In genomic region chr9:112023111-112023510, GRCm38 (mm10) we compare ENCODE assay signal across 15 mouse cellular contexts.
DNase-seq lines count a peak whose midpoint lies in the region; ATAC-seq lines count a peak whose summit lies in the region.
"Had no signal": no experiment of that assay in that cellular context is flagged by ENCODE, and none has a peak within 500 bp of the region (broad histone marks: within the 10 kb centered on the region; RNA-seq: fewer than 3 reads in every experiment).

No protein-coding gene starts in this region.

- H3K9ac ChIP-seq in heart, embryonic 14.5 days (ENCODE audit: low read length) = no peak overlapping the region
- H3K9ac ChIP-seq in heart, embryonic 12.5 days = no peak overlapping the region
- no peak overlapping the region for H3K9ac ChIP-seq in midbrain, embryonic 11.5 days (ENCODE audit: low read length)
- no peak overlapping the region for H3K9ac ChIP-seq in midbrain, embryonic 15.5 days
- H3K9ac ChIP-seq: embryonic facial prominence, embryonic 12.5 days; forebrain, embryonic 13.5 days; forebrain, embryonic 15.5 days; forebrain, postnatal 0 days had no signal

- no peaks in the 10 kb centered on the region for H3K9me3 ChIP-seq in heart, embryonic 14.5 days (ENCODE audit: control insufficient read depth, low read length)
- no peaks in the 10 kb centered on the region for H3K9me3 ChIP-seq in heart, embryonic 12.5 days (replicated peaks)
- H3K9me3 ChIP-seq in midbrain, embryonic 11.5 days (ENCODE audit: control insufficient read depth, low read length) = no peaks in the 10 kb centered on the region
- H3K9me3 ChIP-seq in midbrain, embryonic 15.5 days = no peaks in the 10 kb centered on the region
- H3K9me3 ChIP-seq: embryonic facial prominence, embryonic 10.5 days; embryonic facial prominence, embryonic 12.5 days; forebrain, embryonic 13.5 days; forebrain, embryonic 15.5 days had no signal

- no peaks in the 10 kb centered on the region for H3K27me3 ChIP-seq in heart, embryonic 14.5 days (ENCODE audit: control insufficient read depth, insufficient read depth, low read length)
- no peaks in the 10 kb centered on the region for H3K27me3 ChIP-seq in heart, embryonic 12.5 days (replicated peaks)
- no peaks in the 10 kb centered on the region for H3K27me3 ChIP-seq in midbrain, embryonic 11.5 days (ENCODE audit: control insufficient read depth, insufficient read depth, low read length)
- no peaks in the 10 kb centered on the region for H3K27me3 ChIP-seq in midbrain, embryonic 15.5 days (replicated peaks)
- H3K27me3 ChIP-seq: embryonic facial prominence, embryonic 12.5 days; forebrain, embryonic 13.5 days; forebrain, embryonic 15.5 days had no signal

- peaks cover 3 to 6% of the 10 kb centered on the region in 2 experiments; a peak in 3 of 4 replicates for H3K4me1 ChIP-seq in heart, embryonic 14.5 days (ENCODE audit: control insufficient read depth in 2 of 2, insufficient read depth in 2 of 2, low read length in 2 of 2)
- H3K4me1 ChIP-seq in heart, embryonic 12.5 days (replicated peaks) = 0 out of 2 replicates have a peak, but pooled peaks cover 5% of the 10 kb centered on the region
- no peaks in the 10 kb centered on the region for H3K4me1 ChIP-seq in midbrain, embryonic 11.5 days (ENCODE audit: control insufficient read depth, insufficient read depth, low read length)
- H3K4me1 ChIP-seq in midbrain, embryonic 15.5 days = no peaks in the 10 kb centered on the region
- H3K4me1 ChIP-seq: embryonic facial prominence, embryonic 10.5 days; embryonic facial prominence, embryonic 12.5 days; forebrain, embryonic 13.5 days; forebrain, embryonic 15.5 days had no signal

- H3K36me3 ChIP-seq in heart, embryonic 14.5 days (ENCODE audit: control insufficient read depth, insufficient read depth, low read length) = no peaks in the 10 kb centered on the region
- no peaks in the 10 kb centered on the region for H3K36me3 ChIP-seq in heart, embryonic 12.5 days
- H3K36me3 ChIP-seq in midbrain, embryonic 11.5 days (ENCODE audit: control insufficient read depth, insufficient read depth, low read length) = no peaks in the 10 kb centered on the region
- no peaks in the 10 kb centered on the region for H3K36me3 ChIP-seq in midbrain, embryonic 15.5 days (replicated peaks)
- H3K36me3 ChIP-seq: embryonic facial prominence, embryonic 10.5 days; embryonic facial prominence, embryonic 12.5 days; forebrain, embryonic 15.5 days had no signal

- DNase-seq in cerebellum, postnatal 14 days = peak; percentile 28 to 33
- DNase-seq in cerebellum, adult 8-10 months = no peak
- peak; percentile 75 for DNase-seq in midbrain, embryonic 11.5 days (ENCODE audit: low spot score, missing footprints)
- no peak for DNase-seq in c-Kit-positive CD71-positive TER-119-positive erythroid progenitor cells, embryonic 14.5 days (ENCODE audit: low spot score)
- DNase-seq: adrenal gland, postnatal 10 days; cerebellum, adult 11 months; cerebellum, adult 18-20 months; forebrain, postnatal 0 days had no signal

- H3K27ac ChIP-seq in heart, embryonic 14.5 days (replicated peaks in 1 of 2; ENCODE audit: control insufficient read depth in 1 of 2, insufficient read depth in 1 of 2, low read depth in 2 of 2, low read length in 2 of 2) = peak overlapping the region; percentile 31 to 54; a peak in 2 of 4 replicates
- no peak overlapping the region for H3K27ac ChIP-seq in heart, embryonic 12.5 days (ENCODE audit: poor library complexity, severe bottlenecking)
- no peak overlapping the region for H3K27ac ChIP-seq in midbrain, embryonic 11.5 days (ENCODE audit: low read depth, low read length)
- H3K27ac ChIP-seq in midbrain, embryonic 15.5 days = no peak overlapping the region
- H3K27ac ChIP-seq: embryonic facial prominence, embryonic 10.5 days; embryonic facial prominence, embryonic 12.5 days; forebrain, embryonic 13.5 days; forebrain, embryonic 15.5 days had no signal

- no peak overlapping the region for H3K4me3 ChIP-seq in heart, embryonic 14.5 days (ENCODE audit: control insufficient read depth in 1 of 2, insufficient read depth in 1 of 2, low read depth in 1 of 2, low read length in 2 of 2)
- no peak overlapping the region for H3K4me3 ChIP-seq in heart, embryonic 12.5 days
- H3K4me3 ChIP-seq in midbrain, embryonic 11.5 days (ENCODE audit: low read depth, low read length) = no peak overlapping the region
- H3K4me3 ChIP-seq in midbrain, embryonic 15.5 days = no peak overlapping the region
- H3K4me3 ChIP-seq: embryonic facial prominence, embryonic 10.5 days; embryonic facial prominence, embryonic 12.5 days; forebrain, embryonic 13.5 days; forebrain, embryonic 15.5 days had no signal

- 85% methylated on average over 5 of the region's 5 CpGs for WGBS in heart, embryonic 14.5 days
- WGBS in heart, embryonic 12.5 days = 76% methylated on average over 5 of the region's 5 CpGs
- WGBS in midbrain, embryonic 11.5 days = 90% methylated on average over 5 of the region's 5 CpGs
- 90% methylated on average over 5 of the region's 5 CpGs for WGBS in midbrain, embryonic 15.5 days

- no peak for ATAC-seq in heart, embryonic 14.5 days (ENCODE audit: insufficient number of reproducible peaks, insufficient read depth, low FRiP score, low read depth)
- no peak for ATAC-seq in heart, embryonic 12.5 days (ENCODE audit: insufficient number of reproducible peaks, low FRiP score)
- no peak for ATAC-seq in midbrain, embryonic 11.5 days (ENCODE audit: low FRiP score)
- no peak for ATAC-seq in midbrain, embryonic 15.5 days (replicated peaks)
- ATAC-seq: forebrain, embryonic 13.5 days; forebrain, embryonic 15.5 days; forebrain, postnatal 0 days had no signal

- H3K4me2 ChIP-seq in heart, embryonic 14.5 days (ENCODE audit: low read length) = no peak overlapping the region
- no peak overlapping the region for H3K4me2 ChIP-seq in heart, embryonic 12.5 days
- H3K4me2 ChIP-seq in midbrain, embryonic 11.5 days = no peak overlapping the region
- H3K4me2 ChIP-seq in midbrain, embryonic 15.5 days = no peak overlapping the region
- H3K4me2 ChIP-seq: embryonic facial prominence, embryonic 12.5 days; forebrain, embryonic 13.5 days; forebrain, embryonic 15.5 days had no signal

Comparison
In these comparisons a context has a peak if more than half of its experiments do, and no peak if none do; other contexts are left out.
1. DNase-seq: peak in cerebellum, postnatal 14 days (2 of 2) and midbrain, embryonic 11.5 days (single experiment); none in cerebellum, adult 8-10 months (single experiment) and c-Kit-positive CD71-positive TER-119-positive erythroid progenitor cells, embryonic 14.5 days (single experiment).
2. H3K27ac ChIP-seq: peak in heart, embryonic 14.5 days (2 of 2); none in heart, embryonic 12.5 days (single experiment), midbrain, embryonic 11.5 days (single experiment) and midbrain, embryonic 15.5 days (single experiment).